19 mouse cellular contexts compared by ENCODE assay signal in genomic region chr16:78759226-78759625, GRCm38 (mm10).
"Had no signal": no experiment of that assay in that cellular context is flagged by ENCODE, and none has a peak within 500 bp of the region (broad histone marks: within the 10 kb centered on the region; RNA-seq: fewer than 3 reads in every experiment).

No protein-coding gene starts in this region.

- H3K4me1 ChIP-seq: kidney, embryonic 15.5 days; limb, embryonic 12.5 days; limb, embryonic 15.5 days; midbrain, embryonic 12.5 days; stomach, embryonic 15.5 days had no signal

- H3K27ac ChIP-seq: kidney, embryonic 15.5 days; limb, embryonic 12.5 days; limb, embryonic 15.5 days; liver, embryonic 14.5 days; macrophage; midbrain, embryonic 12.5 days; stomach, embryonic 15.5 days had no signal

- H3K9me3 ChIP-seq: kidney, embryonic 15.5 days; limb, embryonic 12.5 days; limb, embryonic 15.5 days; midbrain, embryonic 12.5 days; stomach, embryonic 15.5 days had no signal

- ATAC-seq: liver, postnatal 0 days; lung, postnatal 0 days; midbrain, embryonic 16.5 days had no signal

- DNase-seq: kidney, adult 11 months; kidney, adult 8-10 months; kidney, postnatal 10 days; kidney, postnatal 36 days; liver, postnatal 0 days; lung, embryonic 14.5 days; right cerebral cortex, postnatal 25 days; spleen, adult 18-20 months; thymus, postnatal 25 days had no signal

- H3K4me3 ChIP-seq: kidney, embryonic 15.5 days; limb, embryonic 12.5 days; limb, embryonic 15.5 days; midbrain, embryonic 12.5 days; stomach, embryonic 15.5 days had no signal

- H3K4me2 ChIP-seq: kidney, embryonic 15.5 days; limb, embryonic 12.5 days; limb, embryonic 15.5 days; liver, embryonic 11.5 days; lung, embryonic 14.5 days; midbrain, embryonic 12.5 days; stomach, embryonic 15.5 days had no signal

- H3K27me3 ChIP-seq: kidney, embryonic 15.5 days; limb, embryonic 12.5 days; limb, embryonic 15.5 days; midbrain, embryonic 12.5 days; stomach, embryonic 15.5 days had no signal

- H3K9ac ChIP-seq: kidney, embryonic 15.5 days; limb, embryonic 12.5 days; limb, embryonic 15.5 days; liver, embryonic 14.5 days; liver, postnatal 0 days; lung, embryonic 14.5 days; midbrain, embryonic 12.5 days; stomach, embryonic 15.5 days had no signal

- H3K36me3 ChIP-seq: kidney, embryonic 15.5 days; limb, embryonic 12.5 days; limb, embryonic 15.5 days; midbrain, embryonic 12.5 days; stomach, embryonic 15.5 days had no signal
